Mouse (Mus musculus): Measurements from ENCODE around the gene Olfr548-ps1.
"Not testable (repeated sequence)": the region's sequence is repeated elsewhere in the genome, so short reads cannot be mapped to it uniquely, and the experiment has no call there.

Olfr548-ps1 gene

DNA sequence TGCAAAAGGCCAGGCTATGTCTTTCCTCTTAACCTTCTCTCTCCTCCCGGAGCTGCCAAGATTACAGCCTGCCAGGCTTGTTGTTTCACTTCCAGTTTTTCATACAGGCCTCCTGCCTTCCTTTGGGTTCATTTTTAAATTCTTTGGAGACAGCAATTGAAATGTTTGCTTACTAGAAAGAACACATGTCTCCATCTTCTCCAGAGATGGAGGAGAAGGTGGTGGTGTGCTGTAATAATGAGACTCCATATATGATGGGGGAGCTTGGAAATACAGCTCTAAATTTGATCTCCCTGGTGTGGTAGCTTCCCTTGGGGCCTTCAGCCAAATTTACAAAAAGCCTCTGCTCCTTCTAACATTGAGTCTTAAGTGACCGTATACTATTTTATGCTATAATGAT is at the start of gene Olfr548-ps1:
Olfr548-ps1 (plus strand) TSS at position 301 of the 400 bp plus-strand sequence.
- DNase-seq = no peak

DNA sequence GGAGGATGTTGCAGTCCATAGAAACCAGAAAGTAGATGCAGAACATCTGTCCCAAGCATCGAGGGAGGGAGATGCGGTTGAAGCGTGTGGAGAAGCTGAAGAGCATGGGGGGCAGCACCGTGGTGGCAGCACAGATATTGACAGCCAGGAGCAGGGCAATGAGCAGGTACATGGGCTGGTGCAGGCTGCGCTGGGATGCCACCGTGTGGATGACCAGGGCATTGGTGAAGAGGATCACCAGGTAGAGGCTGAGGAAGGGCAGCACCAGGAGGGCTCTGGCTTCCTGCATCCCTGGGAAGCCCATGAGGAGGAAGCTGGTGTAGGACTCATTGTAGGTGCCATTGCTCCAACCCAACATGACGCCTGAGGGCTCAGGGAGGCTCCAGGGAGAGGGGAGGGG is 46.3 kb upstream of the Olfr548-ps1 start:
- DNase-seq = not testable (repeated sequence)

DNA sequence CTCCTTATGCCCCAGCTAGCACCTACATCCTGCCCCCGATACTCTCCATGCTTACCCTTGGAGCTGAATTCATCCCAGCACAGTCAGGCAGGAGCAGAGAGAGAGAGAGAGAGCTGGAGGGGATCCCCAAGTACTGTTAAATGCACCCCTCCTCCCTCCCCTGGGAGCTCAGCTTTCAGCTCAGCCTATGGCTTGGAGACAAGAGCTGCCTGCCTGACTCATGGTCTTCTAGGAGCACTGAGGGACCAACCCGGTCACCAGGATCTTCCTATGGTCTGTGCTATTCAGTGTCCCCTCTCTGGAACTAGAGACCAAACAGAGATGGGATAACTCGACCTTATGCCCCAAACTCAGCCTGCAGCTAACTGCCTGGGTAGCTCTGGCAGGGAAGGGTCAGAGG is 41.2 kb upstream of the Olfr548-ps1 start, which contains the start of gene Olfr545:
Olfr545 (minus strand) TSS at position 101 of the 400 bp plus-strand sequence.
- no peak for DNase-seq

DNA sequence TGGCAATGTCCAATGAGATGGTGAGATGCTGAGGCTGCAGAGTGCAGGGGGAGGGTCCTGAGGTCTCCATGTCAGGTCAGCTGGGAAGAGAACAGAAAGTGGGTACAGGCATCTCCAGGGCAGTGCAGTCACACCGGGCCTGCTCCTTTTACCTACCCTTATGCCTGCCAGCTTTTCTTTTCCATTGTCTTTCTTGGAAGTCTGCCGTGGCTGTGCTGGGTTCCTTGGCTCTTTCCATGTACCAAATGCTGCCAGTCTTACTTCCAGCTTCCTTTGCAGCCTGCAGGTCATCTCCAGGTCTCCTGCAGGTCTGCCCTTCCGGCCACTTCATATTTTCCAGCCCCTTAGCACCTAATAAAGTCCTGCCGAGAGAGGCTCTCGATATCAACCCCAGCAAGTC is 38.7 kb upstream of the Olfr548-ps1 start:
- peak; percentile 33 for DNase-seq

DNA sequence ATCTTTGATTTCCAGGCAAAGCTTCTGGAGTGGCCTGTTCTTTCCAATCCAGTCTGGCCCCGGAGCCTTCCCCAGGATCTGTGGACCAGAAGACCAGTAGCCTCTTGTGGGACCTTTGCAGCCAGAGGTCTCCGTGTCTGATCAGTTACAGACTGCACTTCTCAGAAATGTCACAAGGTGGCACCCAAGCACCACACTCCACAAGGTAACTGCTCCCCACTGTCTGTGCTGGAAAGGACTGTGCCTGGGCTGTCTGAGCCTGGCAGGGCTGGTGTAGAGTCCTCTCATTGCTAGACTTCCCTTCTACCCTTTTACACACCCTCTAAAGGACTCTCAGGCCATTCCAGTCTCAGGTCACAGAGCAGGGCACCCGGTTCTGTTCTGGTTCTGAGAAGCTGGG is 33.8 kb upstream of the Olfr548-ps1 start:
- peak; percentile 75 for DNase-seq

DNA sequence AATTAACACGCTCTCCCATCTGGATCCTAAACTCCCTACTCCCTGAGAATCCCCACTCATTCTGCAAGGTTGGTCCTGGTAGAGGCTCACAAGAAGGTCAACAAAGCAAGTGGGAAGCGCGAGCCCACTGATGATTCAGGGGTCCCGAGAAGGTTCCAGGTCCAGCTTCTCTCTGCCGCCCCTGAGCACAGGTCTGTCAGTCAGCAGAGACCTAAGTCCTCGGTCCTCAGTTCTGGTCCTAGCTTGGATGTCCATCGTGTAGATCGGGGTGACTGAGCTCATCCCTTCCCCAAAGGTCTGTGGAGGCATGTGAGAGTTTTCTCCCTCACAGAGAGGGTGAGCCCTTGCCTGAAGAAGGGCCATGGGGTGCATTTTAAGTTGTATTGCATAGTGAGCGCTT is 32.6 kb upstream of the Olfr548-ps1 start:
- DNase-seq = no peak

DNA sequence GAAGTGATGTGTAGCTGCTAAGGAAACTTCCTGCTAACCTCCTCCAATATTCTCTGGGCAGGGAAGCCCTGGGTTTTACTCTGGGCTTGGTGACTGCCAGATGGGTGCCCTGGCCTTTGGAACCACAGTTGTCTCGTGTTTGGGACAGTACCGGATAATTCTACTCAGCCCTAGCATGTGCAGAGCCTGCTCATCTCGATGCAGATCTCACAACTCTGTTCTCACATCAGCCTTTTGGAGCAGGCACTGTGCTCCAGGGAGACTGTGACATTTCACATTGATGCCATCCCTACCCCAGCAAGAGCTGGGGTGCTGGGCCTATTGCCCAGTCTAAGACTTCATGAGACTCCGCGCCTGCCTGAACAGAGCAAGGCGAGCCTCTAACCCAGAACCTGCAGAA is 32.0 kb upstream of the Olfr548-ps1 start:
- DNase-seq = no peak

DNA sequence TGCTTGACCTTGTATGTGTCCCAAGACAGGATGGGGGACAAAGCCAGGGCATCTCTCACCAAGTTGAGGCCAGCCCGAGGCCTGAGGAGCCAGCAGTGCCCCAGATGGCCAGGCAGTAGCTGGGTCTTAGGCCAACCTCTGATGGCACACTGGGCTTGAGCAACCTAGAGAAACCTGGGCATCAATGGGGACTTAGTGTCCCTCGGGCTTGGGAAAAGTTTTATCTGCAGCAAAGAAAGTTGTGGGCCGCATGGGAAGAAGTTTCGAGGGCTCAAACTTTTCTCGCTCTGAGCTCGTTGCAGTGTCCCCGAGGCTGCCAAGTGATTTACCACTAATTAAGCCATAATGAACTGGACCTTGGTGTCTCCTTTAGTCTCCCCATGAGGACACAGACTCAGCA is 31.0 kb upstream of the Olfr548-ps1 start:
- no peak for DNase-seq

DNA sequence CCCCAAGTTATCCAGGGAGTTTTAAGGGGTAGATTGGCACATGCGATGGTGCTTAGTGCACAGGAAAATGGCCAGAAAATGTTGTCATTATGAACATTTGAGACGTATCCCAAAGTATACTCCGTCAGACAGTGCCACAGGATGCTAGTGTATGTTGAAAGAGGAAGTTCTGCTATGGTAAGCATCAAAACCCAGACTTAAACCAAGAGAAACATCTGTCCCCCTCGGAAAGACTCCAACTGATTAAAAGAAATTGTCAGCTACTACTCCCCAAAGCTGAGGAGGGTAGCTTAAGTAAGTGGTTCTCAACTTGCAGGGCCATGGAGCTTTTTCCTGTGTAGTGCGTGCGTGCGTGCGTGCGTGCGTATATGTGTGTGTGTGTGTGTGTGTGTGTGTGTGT is 28.8 kb upstream of the Olfr548-ps1 start:
- no peak for DNase-seq

DNA sequence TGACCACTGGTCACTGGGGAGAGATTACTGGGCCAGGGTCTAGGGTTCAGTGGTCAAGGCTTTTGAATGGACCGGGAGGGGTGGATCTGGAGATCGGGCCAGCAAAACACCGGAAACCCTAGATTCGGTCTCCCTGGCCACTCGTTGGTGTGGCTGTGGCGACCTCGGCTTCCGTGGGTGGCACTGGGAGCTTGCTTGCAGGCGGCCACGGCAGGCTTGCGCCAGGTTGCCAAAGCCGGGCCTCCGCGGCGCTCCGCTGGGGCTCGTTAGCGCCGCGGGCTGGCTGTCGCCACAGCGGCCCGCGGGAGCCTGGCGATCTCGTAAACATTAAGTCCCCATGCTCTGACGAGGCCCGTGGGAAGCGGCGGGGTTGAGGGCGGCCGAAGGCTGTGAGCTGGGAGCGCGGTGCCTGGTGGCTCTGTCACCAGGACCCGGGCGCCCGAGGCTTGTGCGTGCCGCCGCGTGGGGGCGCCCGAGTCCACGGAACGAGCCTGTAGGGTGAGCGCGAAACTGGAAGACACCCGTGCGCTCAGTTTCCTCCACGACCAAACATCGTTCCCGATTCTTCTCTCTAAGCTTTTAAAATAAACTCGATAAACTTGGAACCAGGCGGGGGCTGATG is 27.8 kb upstream of the Olfr548-ps1 start:
- peak; percentile 85 for DNase-seq

DNA sequence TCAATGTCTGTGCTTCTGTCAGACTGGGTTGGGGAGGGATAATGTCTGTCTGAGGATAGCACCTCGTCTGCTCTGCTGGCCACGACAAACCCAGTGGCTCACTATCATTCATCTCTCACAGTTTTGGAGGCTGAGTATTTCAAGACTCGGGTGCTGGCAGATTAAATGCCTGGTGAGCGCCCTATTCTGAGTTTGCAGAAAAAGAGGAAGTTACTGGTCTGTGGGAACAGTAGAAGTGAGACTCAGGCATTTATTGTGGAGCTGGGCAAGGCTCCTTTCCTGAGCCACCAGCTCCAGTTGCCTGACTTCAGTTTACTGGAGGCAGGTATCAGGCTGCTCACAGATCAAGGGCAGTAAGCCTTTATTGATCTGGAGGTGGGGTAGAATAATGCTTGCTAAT is 26.6 kb upstream of the Olfr548-ps1 start:
- DNase-seq = no peak

DNA sequence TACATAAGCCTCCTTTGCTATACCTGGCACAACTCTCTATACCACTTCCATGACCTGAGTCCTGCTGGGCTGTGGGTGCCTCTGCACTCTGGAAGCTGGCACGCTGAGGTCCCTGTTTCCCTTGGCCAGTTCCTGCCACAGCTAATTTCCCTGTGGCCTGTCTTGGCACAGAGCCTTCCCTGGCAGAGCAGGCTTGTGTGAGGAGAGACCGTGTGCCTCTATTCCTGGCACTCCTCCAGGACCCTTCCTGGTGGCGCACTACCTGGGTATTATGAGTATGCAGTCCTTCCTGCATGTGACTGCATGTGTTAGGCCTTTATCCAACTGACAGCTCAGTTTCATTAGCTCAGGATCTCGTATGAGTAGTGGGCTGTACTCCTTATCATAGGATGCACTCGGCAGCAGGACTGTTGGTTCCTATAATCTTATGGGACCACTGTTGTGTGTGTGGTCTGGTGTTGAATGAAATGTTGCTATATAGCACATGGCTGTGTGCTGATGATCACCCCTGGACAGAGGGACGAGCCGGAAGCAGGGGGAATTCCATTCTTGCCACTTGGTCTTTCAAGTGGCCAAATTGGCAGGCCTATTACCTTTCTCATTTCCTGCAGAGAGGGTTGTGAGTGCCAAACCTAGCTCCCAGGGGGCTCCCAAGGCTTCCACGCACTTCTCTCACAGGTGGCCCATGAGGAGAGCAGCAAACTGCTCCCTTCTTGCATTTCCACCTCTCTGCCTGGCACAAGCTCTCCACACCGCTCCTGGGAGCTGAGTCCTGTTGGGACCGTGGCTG is 24.2 kb upstream of the Olfr548-ps1 start:
- no peak for DNase-seq

DNA sequence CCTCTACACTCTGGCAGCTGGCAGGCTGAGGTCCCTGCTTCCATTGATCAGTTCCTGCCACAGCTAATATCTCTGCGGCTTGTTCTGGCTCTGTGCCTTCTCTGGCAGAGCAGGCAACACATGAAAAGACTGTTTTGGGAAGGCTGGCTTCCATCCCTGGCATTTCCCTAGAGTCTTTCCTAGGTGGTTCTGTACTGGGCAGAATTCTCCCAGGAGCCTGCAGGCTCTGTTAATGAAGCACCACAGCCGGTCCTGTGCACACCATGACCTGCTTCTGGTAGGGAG is 23.7 kb upstream of the Olfr548-ps1 start:
- DNase-seq = no peak

DNA sequence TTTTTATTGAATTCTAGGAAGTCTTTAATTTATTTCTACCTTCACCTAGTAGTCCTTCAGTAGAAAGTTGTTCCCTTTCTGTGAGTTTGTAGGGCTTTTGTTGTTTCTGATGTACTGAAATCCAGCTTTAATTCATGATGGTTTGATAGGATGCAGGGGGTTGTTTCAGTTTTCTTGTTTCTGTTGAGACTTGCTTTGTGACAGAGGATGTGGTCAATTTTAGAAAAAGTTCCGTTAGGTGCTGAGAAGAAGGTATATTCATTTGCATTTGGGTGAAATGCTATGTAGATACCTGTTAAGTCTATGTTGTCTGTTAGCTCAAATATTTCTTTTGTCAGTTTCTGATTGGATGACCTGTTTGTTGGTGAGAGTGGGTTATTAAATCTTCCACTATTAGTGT is 11.6 kb upstream of the Olfr548-ps1 start:
- DNase-seq = no peak

DNA sequence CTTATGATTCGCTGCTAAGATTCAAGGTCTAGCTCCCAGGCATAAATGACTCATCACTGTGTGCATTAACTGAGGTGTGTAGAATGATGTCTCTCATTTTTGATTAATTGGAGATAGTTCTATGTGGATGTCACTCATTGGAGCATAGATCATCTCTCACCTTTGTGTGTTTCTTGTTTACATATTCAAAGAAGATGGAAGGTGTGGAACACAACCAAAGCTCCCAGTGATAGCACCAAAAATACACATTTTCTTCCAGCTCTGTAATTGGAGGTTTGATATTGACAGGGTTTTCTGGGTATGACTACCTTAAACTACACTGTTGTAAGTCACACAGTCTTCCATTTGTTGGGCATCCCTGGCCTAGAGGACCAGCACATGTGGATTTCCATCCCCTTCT is 6.2 kb upstream of the Olfr548-ps1 start, which contains the start of gene Olfr547:
Olfr547 (plus strand) TSS at position 301 of the 400 bp plus-strand sequence.
- DNase-seq = no peak

DNA sequence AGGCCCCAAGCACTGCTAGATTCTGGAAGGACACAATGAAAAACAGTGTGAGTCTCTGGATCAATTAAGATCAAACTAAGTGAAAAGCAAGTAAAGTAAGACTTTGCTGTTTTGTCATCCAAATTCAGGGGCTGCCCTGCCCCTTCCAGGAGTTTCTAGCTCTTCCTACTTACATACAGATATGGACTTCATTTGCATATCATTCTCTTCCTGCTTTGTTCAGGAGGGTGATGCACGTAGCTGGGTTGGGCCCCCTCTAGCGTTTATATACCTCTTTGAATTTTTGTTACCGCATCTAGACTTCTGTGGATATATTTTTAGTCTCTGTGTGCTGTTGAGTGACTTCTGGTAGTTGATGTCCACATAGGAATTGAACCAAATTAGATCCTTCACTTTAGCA is 555 bp downstream of the Olfr548-ps1 start:
- no peak for DNase-seq

DNA sequence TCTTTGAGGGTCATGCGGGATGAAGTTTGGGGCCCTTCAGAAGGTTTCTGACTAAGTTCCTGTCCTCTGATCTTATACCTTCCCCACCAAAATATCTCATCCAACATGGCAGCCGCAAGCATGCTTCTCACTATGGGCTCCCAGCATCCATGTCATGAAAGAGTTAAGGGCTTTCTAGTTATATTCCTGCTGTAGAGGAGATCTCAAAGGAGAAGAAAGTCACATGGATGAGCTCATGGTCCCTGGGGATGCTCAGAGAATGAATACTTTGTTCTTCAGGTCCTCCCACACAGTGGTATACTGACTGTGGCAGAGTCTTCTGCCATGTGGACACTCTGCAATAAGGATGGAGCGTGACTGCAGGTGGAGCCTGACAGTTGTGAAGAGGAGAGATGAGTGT is 8.9 kb downstream of the Olfr548-ps1 start, which contains the start of gene Olfr549:
Olfr549 (plus strand) TSS at position 301 of the 400 bp plus-strand sequence.
- DNase-seq = no peak

DNA sequence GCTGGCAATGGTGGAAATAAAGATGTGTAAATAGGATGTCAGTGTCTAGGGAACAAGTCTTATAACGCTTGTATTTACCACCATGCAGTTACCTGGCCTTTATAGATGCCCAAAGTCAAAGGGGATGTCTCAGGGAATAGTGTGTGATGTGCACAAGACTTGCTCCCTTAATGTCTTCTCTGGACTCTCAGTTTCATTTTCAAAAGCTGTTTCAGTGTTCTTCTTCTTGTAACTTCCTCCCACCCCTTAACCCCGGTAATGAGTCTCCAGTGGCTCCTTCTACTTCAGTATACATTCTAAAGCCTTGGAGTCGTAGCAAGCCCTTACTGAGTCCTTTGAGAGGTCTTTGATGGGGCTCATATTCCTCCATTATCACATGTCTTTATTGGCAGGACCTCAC is 12.6 kb downstream of the Olfr548-ps1 start:
- DNase-seq = no peak

DNA sequence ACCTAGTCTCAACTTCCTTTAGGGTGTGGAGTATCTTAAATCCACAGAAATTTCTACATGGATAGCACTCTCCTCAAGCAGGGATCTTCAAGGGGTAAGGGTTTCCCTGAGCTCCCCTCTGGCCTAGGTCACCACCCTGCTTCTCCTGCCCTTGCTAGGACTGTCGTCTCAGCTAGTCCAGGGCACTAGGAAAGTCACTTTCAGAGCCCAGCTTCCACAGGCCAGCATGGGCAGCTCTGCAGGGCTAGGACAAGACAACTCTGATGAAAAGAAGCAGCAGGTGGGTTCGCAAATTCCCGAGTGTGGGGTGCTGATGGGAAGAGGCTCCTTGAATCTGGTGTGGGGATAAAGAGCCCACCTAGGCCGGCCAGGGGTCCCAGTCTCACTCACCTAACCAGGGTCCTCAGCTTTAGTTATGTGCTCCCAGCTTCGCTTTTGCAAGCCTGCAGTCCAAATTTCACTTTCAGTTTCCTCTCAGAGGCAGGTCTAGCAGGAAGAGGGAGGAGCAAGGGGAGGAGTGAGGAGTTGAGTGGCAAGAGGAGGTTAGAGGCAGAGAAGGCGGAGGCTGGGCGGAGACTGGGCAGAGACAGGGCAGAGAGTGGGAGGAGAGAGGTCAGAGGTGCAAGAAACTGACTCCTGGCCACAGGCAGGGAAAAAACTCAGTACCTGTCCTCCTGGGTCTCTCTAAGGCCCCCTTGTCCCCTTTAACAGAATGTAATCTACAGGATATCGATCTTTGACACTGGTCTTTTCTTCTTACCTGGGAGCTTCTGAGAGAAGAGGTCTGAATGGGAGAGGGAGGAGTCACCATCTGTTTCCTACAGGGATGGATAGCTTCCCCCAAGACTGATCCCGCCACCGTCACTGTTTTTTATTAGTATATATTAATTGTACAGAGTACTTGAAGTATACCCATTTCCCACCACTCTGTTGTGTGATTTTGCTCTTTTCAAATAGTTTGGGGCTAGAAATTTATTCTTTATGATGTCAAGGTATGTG is 24.6 kb downstream of the Olfr548-ps1 start, which contains the start of gene Trim21:
Trim21 (minus strand) TSS at position 488 of the 999 bp plus-strand sequence.
- peak; percentile 26 for DNase-seq

DNA sequence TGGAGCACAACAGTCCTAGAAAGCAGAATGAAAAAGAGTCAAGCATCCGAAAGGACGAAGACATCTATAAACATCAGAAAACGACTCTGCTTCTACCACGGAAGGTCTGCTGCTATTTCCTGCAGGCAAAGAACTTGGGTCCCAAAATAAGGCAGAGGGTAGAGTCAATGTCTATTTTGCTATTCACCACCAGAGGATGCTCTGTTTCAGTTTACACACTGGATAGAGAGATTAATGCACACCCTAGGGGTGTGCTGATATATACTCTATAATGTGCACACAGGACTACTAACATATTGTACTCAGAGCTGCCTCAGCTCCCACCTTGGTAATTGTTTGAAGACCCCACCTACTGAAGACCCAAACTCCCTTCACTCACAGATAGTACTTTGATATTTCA is 25.5 kb downstream of the Olfr548-ps1 start:
- DNase-seq = no peak

DNA sequence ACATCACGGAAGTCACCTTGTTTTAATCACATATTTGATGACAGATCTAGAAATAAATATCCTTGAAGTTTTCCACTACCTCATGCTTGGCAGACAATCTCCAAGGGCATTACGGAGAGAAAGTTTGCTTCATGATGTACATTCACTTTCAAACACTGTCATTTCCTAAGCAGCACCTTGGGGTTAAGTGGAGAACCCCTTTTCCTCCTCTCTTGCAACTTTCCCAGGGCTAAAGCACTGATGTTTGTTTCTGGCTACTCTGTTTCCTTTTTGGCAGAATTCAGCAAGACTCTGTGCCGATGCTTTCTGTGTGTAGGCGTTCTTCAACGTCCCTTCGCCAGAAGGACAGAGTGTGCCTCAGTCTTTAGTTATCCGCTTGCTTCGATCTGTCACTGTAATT is 30.4 kb downstream of the Olfr548-ps1 start, which contains the start of gene Olfr550:
Olfr550 (plus strand) TSS at position 301 of the 400 bp plus-strand sequence.
- DNase-seq = no peak

DNA sequence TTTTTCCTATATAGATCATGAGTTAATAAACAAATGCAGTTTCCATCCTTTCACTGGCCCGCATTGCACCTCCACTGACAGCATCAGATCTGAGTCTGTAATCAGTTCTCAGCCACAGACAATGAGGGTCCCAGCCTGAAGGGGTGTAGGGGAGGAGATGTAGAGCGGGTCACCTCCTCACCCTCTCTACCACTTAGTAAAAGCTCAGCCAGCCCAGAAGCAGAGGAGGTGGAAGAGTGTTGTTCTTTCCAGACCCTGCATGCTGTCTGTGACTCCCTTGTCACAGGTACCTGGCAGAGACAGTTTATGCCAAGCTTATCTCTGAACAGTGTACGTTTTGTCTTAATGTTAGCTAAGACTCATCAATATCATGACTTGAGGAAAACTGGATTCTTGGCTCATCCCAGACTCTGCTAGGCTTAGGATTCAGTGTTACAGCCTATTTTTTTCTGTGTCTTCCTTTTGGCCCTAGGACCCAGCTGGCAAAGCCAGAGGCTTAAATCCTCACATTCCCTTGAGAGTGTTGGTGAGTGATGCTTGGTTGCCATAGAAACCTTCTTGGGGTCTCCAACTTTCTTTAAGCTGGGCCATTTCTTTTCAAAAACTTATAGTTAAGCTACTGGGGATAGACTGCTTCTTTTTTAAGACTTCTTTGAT is 32.6 kb downstream of the Olfr548-ps1 start:
- DNase-seq = no peak
